ENCODE assay signal across 9 mouse cellular contexts in genomic region chr4:62640496-62641229, GRCm38 (mm10).
DNase-seq lines count a peak whose midpoint lies in the region; ATAC-seq lines count a peak whose summit lies in the region.
"Had no signal": no experiment of that assay in that cellular context is flagged by ENCODE, and none has a peak within 500 bp of the region (broad histone marks: within the 10 kb centered on the region; RNA-seq: fewer than 3 reads in every experiment).

No protein-coding gene starts in this region.

- peak overlapping the region; percentile 70 for H3K27ac ChIP-seq in heart, embryonic 11.5 days (ENCODE audit: low read depth, low read length)
- H3K27ac ChIP-seq in liver, embryonic 12.5 days = no peak overlapping the region
- H3K27ac ChIP-seq: forebrain, embryonic 13.5 days had no signal

- peaks cover 35% of the 10 kb centered on the region for H3K4me1 ChIP-seq in heart, embryonic 11.5 days (ENCODE audit: control insufficient read depth, insufficient read depth, low read length)
- peaks cover 25% of the 10 kb centered on the region for H3K4me1 ChIP-seq in liver, embryonic 12.5 days
- H3K4me1 ChIP-seq: forebrain, embryonic 13.5 days had no signal

- peaks cover 19% of the 10 kb centered on the region for H3K27me3 ChIP-seq in heart, embryonic 11.5 days (ENCODE audit: control insufficient read depth, insufficient read depth, low read length)
- no peaks in the 10 kb centered on the region for H3K27me3 ChIP-seq in liver, embryonic 12.5 days (replicated peaks)
- H3K27me3 ChIP-seq: forebrain, embryonic 13.5 days had no signal

- H3K9ac ChIP-seq in heart, embryonic 11.5 days (ENCODE audit: low read depth, low read length) = no peak overlapping the region
- H3K9ac ChIP-seq in liver, embryonic 12.5 days = no peak overlapping the region
- H3K9ac ChIP-seq: forebrain, embryonic 13.5 days had no signal

- no peak; the same call in 1 of the 2 replicates for ATAC-seq in heart, embryonic 11.5 days (replicated peaks; ENCODE audit: insufficient number of reproducible peaks, low FRiP score, low TSS enrichment)
- ATAC-seq in liver, embryonic 12.5 days = no peak
- peak; percentile 65 for ATAC-seq in granulocyte monocyte progenitor cell, adult 5-6 weeks (replicated peaks; ENCODE audit: poor library complexity, severe bottlenecking)
- peak; percentile 59 for ATAC-seq in megakaryocyte progenitor cell, adult 5-6 weeks (replicated peaks; ENCODE audit: poor library complexity)
- no peak for ATAC-seq in activated CD4-positive, CD25-positive, alpha-beta regulatory T cell, adult 4 months
- ATAC-seq: forebrain, embryonic 13.5 days had no signal

- H3K4me2 ChIP-seq in heart, embryonic 11.5 days = no peak overlapping the region
- peak overlapping the region; percentile 12; the same call in 1 of the 2 replicates for H3K4me2 ChIP-seq in liver, embryonic 12.5 days
- H3K4me2 ChIP-seq: forebrain, embryonic 13.5 days had no signal

- no peaks in the 10 kb centered on the region for H3K36me3 ChIP-seq in heart, embryonic 11.5 days (ENCODE audit: control insufficient read depth, insufficient read depth, low read length)
- no peaks in the 10 kb centered on the region for H3K36me3 ChIP-seq in liver, embryonic 12.5 days

- 54% methylated on average over 15 of the region's 15 CpGs for WGBS in heart, embryonic 11.5 days (ENCODE audit: insufficient replicate concordance)
- 44% methylated on average over 15 of the region's 15 CpGs for WGBS in liver, embryonic 12.5 days (ENCODE audit: insufficient replicate concordance)

- DNase-seq in heart, postnatal 10 days = no peak
- no peak for DNase-seq in liver
- no peak for DNase-seq in layer of hippocampus, postnatal 25 days (ENCODE audit: extremely low spot score in 1 of 2, low spot score in 1 of 2)

- no peaks in the 10 kb centered on the region for H3K9me3 ChIP-seq in heart, embryonic 11.5 days (replicated peaks; ENCODE audit: control insufficient read depth, low read length)
- H3K9me3 ChIP-seq in liver, embryonic 12.5 days (replicated peaks) = no peaks in the 10 kb centered on the region
- H3K9me3 ChIP-seq: forebrain, embryonic 13.5 days had no signal

- no peak overlapping the region for H3K4me3 ChIP-seq in heart, embryonic 11.5 days (ENCODE audit: low read depth, low read length)
- no peak overlapping the region for H3K4me3 ChIP-seq in liver, embryonic 12.5 days
- H3K4me3 ChIP-seq: forebrain, embryonic 13.5 days had no signal

- intact Hi-C loops in heart, postnatal 10 days (cut with DNase I) = loop anchor here (2.0 kb wide), 2 partner anchors 18 to 56 kb away; no protein-coding TSS in a partner anchor

Comparison
In these comparisons a context has a peak if more than half of its experiments do, and no peak if none do; other contexts are left out.
1. ATAC-seq: peak in granulocyte monocyte progenitor cell, adult 5-6 weeks (single experiment) and megakaryocyte progenitor cell, adult 5-6 weeks (single experiment); none in heart, embryonic 11.5 days (single experiment), liver, embryonic 12.5 days (single experiment) and activated CD4-positive, CD25-positive, alpha-beta regulatory T cell, adult 4 months (single experiment).